Mouse (Mus musculus) heart, postnatal 0 days (tissue): Measurements from ENCODE around the gene Shisa2.

Source experiments
- CTCF ChIP-seq: IDR thresholded peaks from 2 replicates; pipeline ENCODE4 v1.5.1; 2016; ENCODE audit warnings: antibody characterized with exemption, control low read depth, low read depth
- EP300 ChIP-seq: IDR thresholded peaks from 2 replicates; pipeline ENCODE4 v1.6.1; 2016; ENCODE audit warnings: antibody characterized with exemption, low read depth

- no peak for TF ChIP-seq CTCF
- TF ChIP-seq EP300: no peak
Measured at GRCm38 (mm10) chr14:59633988-59634387, 8.9 kb downstream of the Shisa2 start.
